Mouse (Mus musculus) E14TG2a.4 (cell line): ENCODE results near the gene Ddx21.

Experiments used
- H3K27me3 ChIP-seq: 2 replicates; pipeline ENCODE4 v1.6.1; 2014; ENCODE audit warnings: low read length, control low read depth; ENCODE audit not compliant: insufficient read depth
- H3K36me3 ChIP-seq: 2 replicates; pipeline ENCODE4 v1.6.1; 2014; ENCODE audit warnings: low read length, control low read depth; ENCODE audit not compliant: insufficient read depth
- H3K4me1 ChIP-seq: replicated peaks from 2 replicates; pipeline ENCODE4 v1.6.1; 2014; ENCODE audit warnings: low read depth, low read length, control low read depth
- H3K4me3 ChIP-seq: replicated peaks from 2 replicates; pipeline ENCODE4 v1.5.1; 2014; ENCODE audit warnings: mild to moderate bottlenecking, low read length
- H3K9me3 ChIP-seq: 2 replicates; pipeline ENCODE4 v1.6.1; 2014; ENCODE audit warnings: low read length, control low read depth
- CTCF ChIP-seq: conservative IDR thresholded peaks from 2 replicates; pipeline ENCODE4 v1.5.1; 2014; ENCODE audit warnings: low read length
- NANOG ChIP-seq: IDR thresholded peaks from 2 replicates; pipeline ENCODE4 v1.6.1; 2014; ENCODE audit warnings: borderline replicate concordance, low read length, mixed read lengths
- POU5F1 ChIP-seq: IDR thresholded peaks from 2 replicates; pipeline ENCODE4 v1.6.1; 2014; ENCODE audit warnings: low read length, borderline replicate concordance

Ddx21 gene

GRCm38 (mm10) chr10:62602177-62603040 is at the start of gene Ddx21:
Ddx21 (minus strand) TSS chr10:62602281.
- peaks cover 11% of the 10 kb centered on the region for H3K9me3 ChIP-seq
- TF ChIP-seq POU5F1 = no peak
- TF ChIP-seq NANOG = no peak
- TF ChIP-seq CTCF = no peak
- peaks cover 30% of the 10 kb centered on the region for H3K36me3 ChIP-seq
- H3K27me3 ChIP-seq = no peaks in the 10 kb centered on the region
- H3K4me3 ChIP-seq = peak within 1 kb of the TSS; percentile 97
- H3K4me1 ChIP-seq = peaks cover 45% of the 10 kb centered on the region

GRCm38 (mm10) chr10:62650881-62651810 is 49.1 kb upstream of the Ddx21 start, which contains the start of gene Ddx50:
Ddx50 (minus strand) TSS chr10:62651218.
- peak within 1 kb of the TSS; percentile 99 for H3K4me3 ChIP-seq
- peaks cover 16% of the 10 kb centered on the region for H3K4me1 ChIP-seq
- H3K27me3 ChIP-seq = no peaks in the 10 kb centered on the region
- peaks cover 18% of the 10 kb centered on the region for H3K36me3 ChIP-seq
- TF ChIP-seq NANOG (no peak), CTCF (no peak)
- H3K9me3 ChIP-seq = no peaks in the 10 kb centered on the region

GRCm38 (mm10) chr10:62650358-62650782 is 48.3 kb upstream of the Ddx21 start:
- H3K27me3 ChIP-seq = no peaks in the 10 kb centered on the region
- H3K36me3 ChIP-seq = peaks cover 22% of the 10 kb centered on the region
- H3K4me1 ChIP-seq = peaks cover 16% of the 10 kb centered on the region
- H3K9me3 ChIP-seq = no peaks in the 10 kb centered on the region
- TF ChIP-seq POU5F1 = no peak
- no peak for TF ChIP-seq CTCF
- no peak for TF ChIP-seq NANOG
- H3K4me3 ChIP-seq = peak overlapping the region; percentile 99

- H3K27me3 ChIP-seq = no peaks in the 10 kb centered on the region
- peaks cover 28% of the 10 kb centered on the region for H3K4me1 ChIP-seq
- peaks cover 25% of the 10 kb centered on the region for H3K9me3 ChIP-seq
- TF ChIP-seq NANOG = no peak
- TF ChIP-seq CTCF = no peak
- TF ChIP-seq POU5F1 = no peak
- peaks cover 20% of the 10 kb centered on the region for H3K36me3 ChIP-seq
- H3K4me3 ChIP-seq = no peak overlapping the region
These were observed 2.1 kb upstream of the Ddx21 start for GRCm38 (mm10) chr10:62604161-62604560.

- TF ChIP-seq NANOG (no peak), CTCF (no peak), POU5F1 (no peak)
- Histone ChIP-seq H3K4me1 (peaks cover 34% of the 10 kb centered on the region), H3K27me3 (no peaks in the 10 kb centered on the region), H3K4me3 (peak overlapping the region; percentile 97), H3K9me3 (peaks cover 22% of the 10 kb centered on the region), H3K36me3 (peaks cover 27% of the 10 kb centered on the region)
These were observed 1.4 kb upstream of the Ddx21 start for GRCm38 (mm10) chr10:62603233-62604030.

- Histone ChIP-seq H3K36me3 (peaks cover 35% of the 10 kb centered on the region), H3K9me3 (peaks cover 5% of the 10 kb centered on the region; the same call in 1 of the 2 replicates), H3K4me1 (peaks cover 51% of the 10 kb centered on the region), H3K27me3 (no peaks in the 10 kb centered on the region), H3K4me3 (peak overlapping the region; percentile 97)
- TF ChIP-seq NANOG (no peak), CTCF (no peak), POU5F1 (no peak)
These were observed 276 bp downstream of the Ddx21 start for GRCm38 (mm10) chr10:62601833-62602176.

GRCm38 (mm10) chr10:62601053-62601791 is 859 bp downstream of the Ddx21 start:
- Histone ChIP-seq H3K4me1 (peaks cover 55% of the 10 kb centered on the region), H3K27me3 (no peaks in the 10 kb centered on the region), H3K36me3 (peaks cover 40% of the 10 kb centered on the region), H3K4me3 (peak overlapping the region; percentile 97), H3K9me3 (peaks cover under 1% of the 10 kb centered on the region; the same call in 1 of the 2 replicates)
- no peak for TF ChIP-seq POU5F1
- no peak for TF ChIP-seq CTCF
- TF ChIP-seq NANOG = no peak
